13 mouse cellular contexts compared by ENCODE assay signal in genomic region chr11:116117819-116118218, GRCm38 (mm10). TPM values are rescaled to one million over a fixed set of nuclear protein-coding genes. Genes with fewer than 3 reads are reported as not detected.
DNase-seq lines count a peak whose midpoint lies in the region; ATAC-seq and TF ChIP-seq lines count a peak whose summit lies in the region.
"Had no signal": no experiment of that assay in that cellular context is flagged by ENCODE, and none has a peak within 500 bp of the region (broad histone marks: within the 10 kb centered on the region; RNA-seq: fewer than 3 reads in every experiment).

No protein-coding gene starts in this region.

- TF ChIP-seq RAD21 in MEL (IDR thresholded peaks at IDR 0.05; ENCODE audit: low read depth, low read length): peak; percentile 31

- no peaks in the 10 kb centered on the region for H3K4me1 ChIP-seq in heart, adult 2 months (ENCODE audit: control insufficient read depth, insufficient read depth, low read length)
- no peaks in the 10 kb centered on the region for H3K4me1 ChIP-seq in lung, embryonic 14.5 days (ENCODE audit: insufficient read depth)
- H3K4me1 ChIP-seq in lung, adult 2 months (ENCODE audit: control insufficient read depth, insufficient read depth, low read length): no peaks in the 10 kb centered on the region
- H3K4me1 ChIP-seq in MEL (ENCODE audit: control insufficient read depth in 1 of 2, insufficient read depth in 2 of 2, low read length in 2 of 2): no peaks in the 10 kb centered on the region
- H3K4me1 ChIP-seq in limb, embryonic 15.5 days: peaks cover 9% of the 10 kb centered on the region

- no peak overlapping the region for H3K4me3 ChIP-seq in heart, adult 2 months
- no peak overlapping the region for H3K4me3 ChIP-seq in lung, embryonic 14.5 days (ENCODE audit: low read depth, low read length)
- H3K4me3 ChIP-seq in lung, adult 2 months (replicated peaks; ENCODE audit: extremely low read depth, low read depth, low read length): no peak overlapping the region
- H3K4me3 ChIP-seq in MEL (ENCODE audit: control insufficient read depth in 1 of 2, insufficient read depth in 1 of 2, low read depth in 2 of 2, low read length in 2 of 2): no peak overlapping the region
- no peak overlapping the region for H3K4me3 ChIP-seq in limb, embryonic 15.5 days
- H3K4me3 ChIP-seq: heart, embryonic 10.5 days; hindbrain, embryonic 10.5 days; myocyte had no signal

- H3K36me3 ChIP-seq in heart, adult 2 months (ENCODE audit: control insufficient read depth, insufficient read depth, low read length): no peaks in the 10 kb centered on the region
- H3K36me3 ChIP-seq in lung, embryonic 14.5 days (ENCODE audit: insufficient read depth): peaks cover 4% of the 10 kb centered on the region
- H3K36me3 ChIP-seq in MEL (ENCODE audit: control insufficient read depth in 1 of 2, insufficient read depth in 2 of 2, low read length in 2 of 2): peaks cover 0 to 4% of the 10 kb centered on the region in 2 experiments; a peak in 1 of 4 replicates
- H3K36me3 ChIP-seq in limb, embryonic 15.5 days: peaks cover 4% of the 10 kb centered on the region
- H3K36me3 ChIP-seq: hindbrain, embryonic 10.5 days had no signal

- no peak for TF ChIP-seq POLR2A in heart, adult 2 months (IDR thresholded peaks at IDR 0.05; ENCODE audit: insufficient read depth, low read depth, low read length)
- TF ChIP-seq POLR2A in lung, adult 2 months (IDR thresholded peaks at IDR 0.05; ENCODE audit: borderline replicate concordance, extremely low read depth, low read depth, low read length): no peak
- TF ChIP-seq POLR2A in MEL (IDR thresholded peaks at IDR 0.05; ENCODE audit: control insufficient read depth in 1 of 2, insufficient read depth in 1 of 2, low read depth in 1 of 2, low read length in 2 of 2, poor library complexity in 1 of 2): no peak

- no peak overlapping the region for H3K9ac ChIP-seq in heart, adult 2 months (ENCODE audit: low read depth, low read length)
- H3K9ac ChIP-seq in lung, embryonic 14.5 days: no peak overlapping the region
- no peak overlapping the region for H3K9ac ChIP-seq in MEL (ENCODE audit: control insufficient read depth, low read depth, low read length, poor library complexity, severe bottlenecking)
- H3K9ac ChIP-seq in limb, embryonic 15.5 days: no peak overlapping the region

- ATAC-seq in lung, embryonic 14.5 days (ENCODE audit: insufficient read depth): no peak
- no peak for ATAC-seq in limb, embryonic 15.5 days (ENCODE audit: insufficient number of reproducible peaks, low FRiP score, low TSS enrichment, low read depth)

- H3K9me3 ChIP-seq in lung, embryonic 14.5 days (ENCODE audit: low read depth, low read length): no peaks in the 10 kb centered on the region
- no peaks in the 10 kb centered on the region for H3K9me3 ChIP-seq in MEL (replicated peaks; ENCODE audit: insufficient read depth, low read length)
- H3K9me3 ChIP-seq in limb, embryonic 15.5 days: no peaks in the 10 kb centered on the region
- H3K9me3 ChIP-seq: heart, embryonic 10.5 days; hindbrain, embryonic 10.5 days had no signal

- no peak overlapping the region for H3K27ac ChIP-seq in heart, adult 2 months
- H3K27ac ChIP-seq in lung, embryonic 14.5 days (ENCODE audit: low read depth): no peak overlapping the region
- H3K27ac ChIP-seq in MEL (ENCODE audit: control insufficient read depth, low read depth, low read length): no peak overlapping the region
- H3K27ac ChIP-seq in limb, embryonic 15.5 days: peak overlapping the region; percentile 80
- H3K27ac ChIP-seq: heart, embryonic 10.5 days had no signal

- H3K79me2 ChIP-seq in heart, adult 2 months (replicated peaks; ENCODE audit: control insufficient read depth, insufficient read depth, low read length): no peaks in the 10 kb centered on the region
- no peaks in the 10 kb centered on the region for H3K79me2 ChIP-seq in MEL (ENCODE audit: control insufficient read depth, insufficient read depth, low read length, poor library complexity)

- intact Hi-C loops in heart, adult 2 months (cut with DNase I): no loop called here

- peak; percentile 65 for TF ChIP-seq CTCF in heart, adult 2 months (IDR thresholded peaks at IDR 0.05)
- TF ChIP-seq CTCF in lung, embryonic 14.5 days (IDR thresholded peaks at IDR 0.05; ENCODE audit: low read depth): peak; percentile 34; the same call in 1 of the 2 replicates
- no peak for TF ChIP-seq CTCF in lung, adult 2 months (IDR thresholded peaks at IDR 0.05; ENCODE audit: insufficient read depth, low read length)
- TF ChIP-seq CTCF in MEL (IDR thresholded peaks at IDR 0.05 in 2 of 3, conservative IDR thresholded peaks at IDR 0.05 in 1 of 3; ENCODE audit: control insufficient read depth in 1 of 3, insufficient read depth in 1 of 3, low read depth in 2 of 3, low read length in 3 of 3, poor library complexity in 1 of 3, severe bottlenecking in 1 of 3): peak; percentile 42 to 64 (median 59); a peak in 5 of 6 replicates

- no peak overlapping the region for H3K4me2 ChIP-seq in lung, embryonic 14.5 days
- H3K4me2 ChIP-seq in limb, embryonic 15.5 days: no peak overlapping the region

- DNase-seq in heart, adult 2 months: no peak
- no peak for DNase-seq in heart, adult 8-10 months (ENCODE audit: low spot score)
- no peak for DNase-seq in lung, embryonic 14.5 days
- no peak for DNase-seq in lung, adult 2 months
- DNase-seq in MEL (ENCODE audit: low read depth, low spot score): peak; percentile 73
- no peak for DNase-seq in layer of hippocampus, postnatal 10 days (ENCODE audit: low spot score in 2 of 2)
- DNase-seq in yolk sac, embryonic 10.5 days (ENCODE audit: low spot score): no peak
- DNase-seq: cerebellum, adult 9-10 months; left cerebral cortex, postnatal 4 days had no signal

- TF ChIP-seq EP300 in heart, adult 2 months (IDR thresholded peaks at IDR 0.05; ENCODE audit: insufficient read depth, low read depth, low read length): no peak
- no peak for TF ChIP-seq EP300 in MEL (IDR thresholded peaks at IDR 0.05; ENCODE audit: low read depth in 1 of 2, low read length in 2 of 2)

- H3K27me3 ChIP-seq in heart, adult 2 months (ENCODE audit: control insufficient read depth, insufficient read depth, low read length): no peaks in the 10 kb centered on the region
- no peaks in the 10 kb centered on the region for H3K27me3 ChIP-seq in lung, embryonic 14.5 days (ENCODE audit: insufficient read depth, low read length)
- H3K27me3 ChIP-seq in MEL (ENCODE audit: control insufficient read depth in 1 of 2, insufficient read depth in 2 of 2, low read length in 2 of 2): no peaks in the 10 kb centered on the region
- no peaks in the 10 kb centered on the region for H3K27me3 ChIP-seq in limb, embryonic 15.5 days

RNA-seq across cellular contexts. Expression of gene Trim47, which starts 9.2 kb away (rescaled TPM):
- total RNA-seq in heart, adult 2 months (2021): 10 to 100 TPM; 23.1 to 28.2 TPM
- 23.7 and 29.5 TPM in 2 replicates for polyA plus RNA-seq in heart, adult 2 months (2012; rRNA removed)
- 10 to 100 TPM; 17.9 to 25.7 (median 22.1) TPM for total RNA-seq in heart, adult 8-10 months (2022)
- polyA plus RNA-seq in lung, embryonic 14.5 days (2014; fragmentation: Nextera tagmentation; extraction: Ambion mirVana): 12.7 and 13.2 TPM in 2 replicates
- polyA plus RNA-seq in lung, adult 2 months (2012; rRNA removed): 44.6 and 55.5 TPM in 2 replicates
- 3.6 and 6.7 TPM in 2 replicates for total RNA-seq in MEL (2012; rRNA removed)
- polyA plus RNA-seq in MEL (2012; ENCODE audit: insufficient read depth in 1 of 2, insufficient read length in 2 of 2, low read depth in 1 of 2, low replicate concordance in 2 of 2, missing spikeins in 1 of 2): 1 to 10 TPM in 1 of 2 experiments, not detected in 1; 5.6 TPM
- polyA plus RNA-seq in limb, embryonic 15.5 days (2015; fragmentation: Nextera tagmentation; extraction: Ambion mirVana): 31.2 and 42.4 TPM in 2 replicates
- 1 to 10 TPM; 6.4 to 7.2 TPM for total RNA-seq in layer of hippocampus, postnatal 10 days (2021)

RNA-seq across cellular contexts. Expression of gene Trim65, which starts 13.1 kb away (rescaled TPM):
- 1 to 10 TPM; 6.1 to 8.6 TPM for total RNA-seq in heart, adult 2 months (2021)
- polyA plus RNA-seq in heart, adult 2 months (2012; rRNA removed): 8.8 and 10.8 TPM in 2 replicates
- 1 to 10 TPM; 6.6 to 8.2 (median 7.6) TPM for total RNA-seq in heart, adult 8-10 months (2022)
- 3.7 and 3.9 TPM in 2 replicates for polyA plus RNA-seq in lung, embryonic 14.5 days (2014; fragmentation: Nextera tagmentation; extraction: Ambion mirVana)
- polyA plus RNA-seq in lung, adult 2 months (2012; rRNA removed): 17.3 and 21.4 TPM in 2 replicates
- 8.2 and 8.8 TPM in 2 replicates for total RNA-seq in MEL (2012; rRNA removed)
- 10 to 100 TPM in 1 of 2 experiments, not detected in 1; 10.7 TPM for polyA plus RNA-seq in MEL (2012; ENCODE audit: insufficient read depth in 1 of 2, insufficient read length in 2 of 2, low read depth in 1 of 2, low replicate concordance in 2 of 2, missing spikeins in 1 of 2)
- 4.1 and 4.5 TPM in 2 replicates for polyA plus RNA-seq in limb, embryonic 15.5 days (2015; fragmentation: Nextera tagmentation; extraction: Ambion mirVana)
- 1 to 10 TPM; 5.3 to 5.5 TPM for total RNA-seq in layer of hippocampus, postnatal 10 days (2021)

RNA-seq across cellular contexts. Expression of gene Mrpl38, which starts 20.8 kb away (rescaled TPM):
- total RNA-seq in heart, adult 2 months (2021): 10 to 100 TPM; 56.8 to 59.7 TPM
- polyA plus RNA-seq in heart, adult 2 months (2012; rRNA removed): 42.1 and 55.5 TPM in 2 replicates
- 10 to 100 TPM; 60.0 to 66.2 (median 63.9) TPM for total RNA-seq in heart, adult 8-10 months (2022)
- polyA plus RNA-seq in lung, embryonic 14.5 days (2014; fragmentation: Nextera tagmentation; extraction: Ambion mirVana): 89.3 and 91.9 TPM in 2 replicates
- polyA plus RNA-seq in lung, adult 2 months (2012; rRNA removed): 32.9 and 41.3 TPM in 2 replicates
- 105 and 113 TPM in 2 replicates for total RNA-seq in MEL (2012; rRNA removed)
- polyA plus RNA-seq in MEL (2012; ENCODE audit: insufficient read depth in 1 of 2, insufficient read length in 2 of 2, low read depth in 1 of 2, low replicate concordance in 2 of 2, missing spikeins in 1 of 2): 100 to 1,000 TPM in 1 of 2 experiments, not detected in 1; 157 TPM
- 83.9 and 85.5 TPM in 2 replicates for polyA plus RNA-seq in limb, embryonic 15.5 days (2015; fragmentation: Nextera tagmentation; extraction: Ambion mirVana)
- 10 to 100 TPM; 55.6 to 64.8 TPM for total RNA-seq in layer of hippocampus, postnatal 10 days (2021)

RNA-seq across cellular contexts. Expression of gene Wbp2, which starts 31.0 kb away (rescaled TPM):
- total RNA-seq in heart, adult 2 months (2021): 100 to 1,000 TPM in 1 of 2 experiments, 10 to 100 TPM in 1; 91.0 to 108 TPM
- polyA plus RNA-seq in heart, adult 2 months (2012; rRNA removed): 151 and 176 TPM in 2 replicates
- total RNA-seq in heart, adult 8-10 months (2022): 100 to 1,000 TPM; 108 to 126 (median 116) TPM
- polyA plus RNA-seq in lung, embryonic 14.5 days (2014; fragmentation: Nextera tagmentation; extraction: Ambion mirVana): 66.5 and 69.8 TPM in 2 replicates
- 257 and 267 TPM in 2 replicates for polyA plus RNA-seq in lung, adult 2 months (2012; rRNA removed)
- 16.5 and 19.4 TPM in 2 replicates for total RNA-seq in MEL (2012; rRNA removed)
- 10 to 100 TPM in 1 of 2 experiments, not detected in 1; 75.8 TPM for polyA plus RNA-seq in MEL (2012; ENCODE audit: insufficient read depth in 1 of 2, insufficient read length in 2 of 2, low read depth in 1 of 2, low replicate concordance in 2 of 2, missing spikeins in 1 of 2)
- polyA plus RNA-seq in limb, embryonic 15.5 days (2015; fragmentation: Nextera tagmentation; extraction: Ambion mirVana): 61.6 and 75.5 TPM in 2 replicates
- 100 to 1,000 TPM; 199 to 238 TPM for total RNA-seq in layer of hippocampus, postnatal 10 days (2021)

RNA-seq across cellular contexts. Expression of gene Unc13d, which starts 40.1 kb away (rescaled TPM):
- 1 to 10 TPM in 1 of 2 experiments, under 1 TPM in 1; 0.55 to 1.5 TPM for total RNA-seq in heart, adult 2 months (2021)
- 1.1 and 1.7 TPM in 2 replicates for polyA plus RNA-seq in heart, adult 2 months (2012; rRNA removed)
- 1 to 10 TPM in 2 of 4 experiments, under 1 TPM in 2; 0.41 to 1.4 (median 0.83) TPM for total RNA-seq in heart, adult 8-10 months (2022)
- polyA plus RNA-seq in lung, embryonic 14.5 days (2014; fragmentation: Nextera tagmentation; extraction: Ambion mirVana): 2.5 and 3.3 TPM in 2 replicates
- polyA plus RNA-seq in lung, adult 2 months (2012; rRNA removed): 51.6 and 56.4 TPM in 2 replicates
- total RNA-seq in MEL (2012; rRNA removed): 146 and 176 TPM in 2 replicates
- polyA plus RNA-seq in MEL (2012; ENCODE audit: insufficient read depth in 1 of 2, insufficient read length in 2 of 2, low read depth in 1 of 2, low replicate concordance in 2 of 2, missing spikeins in 1 of 2): 100 to 1,000 TPM in 1 of 2 experiments, not detected in 1; 115 TPM
- polyA plus RNA-seq in limb, embryonic 15.5 days (2015; fragmentation: Nextera tagmentation; extraction: Ambion mirVana): 6.5 and 8.8 TPM in 2 replicates
- total RNA-seq in layer of hippocampus, postnatal 10 days (2021): 1 to 10 TPM; 1.3 TPM
